Mouse (Mus musculus) layer of hippocampus, adult 9-11 months (tissue): ENCODE measurements around the gene Crxos.
A peak's percentile ranks its signal among the peaks of the same experiment; 100 is the strongest.

Experiments used
- DNase-seq: peaks from one replicate; pipeline ENCODE4 v3.0.0; 2022

The Crxos gene

DNA sequence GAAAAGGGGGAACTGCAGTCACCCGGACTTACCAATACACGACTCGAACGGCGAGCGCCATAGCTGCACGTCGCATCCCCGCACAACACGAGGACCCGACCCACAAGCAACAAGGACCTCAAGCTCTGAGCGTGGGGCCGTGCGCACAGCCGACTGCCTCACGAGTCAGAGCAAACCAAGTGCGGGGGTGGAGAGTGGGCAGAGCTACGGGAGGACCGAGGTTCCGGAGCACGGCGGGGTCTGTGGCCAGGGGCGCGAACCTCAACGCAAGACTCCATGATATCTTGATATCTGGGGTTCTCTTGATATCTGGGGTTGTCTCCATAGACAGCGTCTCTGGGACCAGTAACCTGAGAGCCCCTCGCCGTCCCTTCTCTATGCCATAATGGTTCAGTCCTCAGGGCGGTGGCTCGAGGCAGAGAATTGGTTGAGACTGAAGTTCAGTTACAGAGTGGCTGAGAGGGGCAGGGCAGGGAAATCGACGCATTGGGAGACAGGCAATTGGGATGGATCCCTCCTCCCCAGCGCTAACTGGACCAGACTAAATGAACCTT, 39.9 kb downstream of the Crxos start, which contains the start of gene Selenow:
Selenow (minus strand) TSS at position 183 of the 554 bp plus-strand sequence.
- DNase-seq: peak; percentile 94

DNA sequence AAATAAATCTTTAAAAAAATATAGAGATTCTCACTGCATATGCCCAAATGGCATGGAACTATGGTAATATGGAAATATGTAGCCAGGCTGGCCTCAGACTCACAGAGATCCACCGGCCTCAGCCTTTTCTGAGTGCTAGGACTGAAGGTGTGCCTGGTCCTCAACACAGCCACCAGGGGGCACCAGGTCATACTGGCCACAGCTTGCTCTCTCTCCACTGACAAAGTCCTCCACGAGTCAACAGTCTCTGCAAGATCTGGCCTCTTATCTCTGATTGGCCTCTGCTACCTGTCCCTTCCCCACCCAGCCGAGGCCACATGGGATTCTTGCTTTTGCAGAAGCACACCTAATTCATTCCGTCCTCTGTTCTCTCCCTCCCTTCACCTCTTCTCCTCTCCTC, 47.5 kb downstream of the Crxos start:
- DNase-seq: no peak

DNA sequence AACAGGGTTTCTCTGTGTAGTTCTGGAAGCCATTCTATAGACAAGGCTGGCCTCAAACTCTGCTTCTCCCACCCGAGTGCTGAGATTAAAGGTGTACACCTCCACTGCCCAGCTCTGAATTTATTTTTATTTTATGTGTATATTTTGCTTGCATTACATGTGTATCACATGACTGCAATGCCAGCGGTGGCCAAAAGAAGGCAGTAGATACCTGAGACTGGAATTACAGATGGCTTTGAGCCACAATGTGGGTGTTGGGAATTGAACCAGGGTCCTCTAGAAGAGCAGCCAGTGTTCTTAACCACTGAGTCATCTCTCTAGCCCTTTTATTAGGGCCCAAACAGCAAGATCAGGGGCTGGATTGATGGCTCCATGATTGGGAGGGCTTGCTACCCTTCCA, 48.1 kb downstream of the Crxos start:
- no peak for DNase-seq

DNA sequence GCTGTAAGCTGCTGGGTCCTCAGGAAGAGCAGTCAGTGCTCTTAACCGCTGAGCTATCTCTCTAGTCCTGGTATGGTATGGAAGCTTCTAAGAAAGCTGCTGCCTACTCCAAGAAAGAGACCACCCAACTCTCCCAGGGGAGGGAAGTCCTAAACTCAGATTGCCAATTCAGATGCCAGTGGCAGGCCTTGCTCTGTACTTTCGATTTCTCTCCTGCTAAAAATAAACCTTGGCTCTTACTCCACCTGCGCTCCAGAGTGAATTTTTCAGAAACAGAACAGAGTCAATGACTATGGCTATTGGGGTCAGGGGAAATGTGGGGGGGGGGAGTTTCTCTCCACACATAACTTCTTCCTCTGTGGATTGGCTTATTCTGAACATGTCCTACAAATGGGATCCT, 49.2 kb downstream of the Crxos start:
- DNase-seq: no peak

- DNase-seq: peak; percentile 80
Observed at GRCm38 (mm10) chr7:15933437-15934359, 51.3 kb downstream of the Crxos start.

DNA sequence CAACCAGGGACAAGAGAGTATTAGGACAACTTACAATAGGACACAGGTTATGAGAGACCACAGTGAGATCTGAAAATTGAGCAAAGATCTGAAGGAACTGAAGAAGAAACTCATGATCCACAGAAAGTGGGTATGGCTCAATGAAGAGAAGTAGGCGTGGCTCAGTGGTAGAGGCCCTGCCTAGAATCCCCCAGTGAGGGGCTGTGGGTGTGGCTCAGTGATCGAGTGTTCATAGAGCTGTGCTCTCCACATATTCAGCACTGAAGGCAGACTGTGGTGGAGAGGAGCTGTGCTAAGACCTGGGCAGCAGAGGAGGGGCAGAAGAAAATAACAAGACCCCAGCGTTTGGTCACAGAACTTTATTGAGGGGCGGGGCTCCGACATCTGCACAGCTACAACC, 55.1 kb downstream of the Crxos start:
- DNase-seq: no peak

DNA sequence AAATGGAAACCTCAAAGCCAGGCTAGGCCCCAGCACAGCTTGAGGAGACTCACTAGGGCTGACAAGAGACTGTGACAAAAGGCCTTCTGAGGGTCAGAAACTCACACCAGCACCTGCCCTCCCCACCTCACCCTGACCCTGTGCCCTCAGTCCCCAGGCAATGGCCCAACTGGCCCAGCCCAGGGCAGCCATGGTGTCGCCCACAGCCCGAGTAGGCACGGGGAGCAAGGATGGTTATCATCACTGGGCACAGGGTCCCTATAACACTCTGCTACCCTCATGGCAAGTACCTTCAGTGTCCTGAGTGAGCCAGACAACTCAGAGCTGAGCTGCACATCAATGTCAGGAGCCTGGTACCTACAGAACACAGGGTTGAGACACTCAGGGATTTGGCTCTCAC, 56.2 kb downstream of the Crxos start:
- no peak for DNase-seq

GRCm38 (mm10) chr7:15944311-15944710, 61.9 kb downstream of the Crxos start:
- DNase-seq: no peak

DNA sequence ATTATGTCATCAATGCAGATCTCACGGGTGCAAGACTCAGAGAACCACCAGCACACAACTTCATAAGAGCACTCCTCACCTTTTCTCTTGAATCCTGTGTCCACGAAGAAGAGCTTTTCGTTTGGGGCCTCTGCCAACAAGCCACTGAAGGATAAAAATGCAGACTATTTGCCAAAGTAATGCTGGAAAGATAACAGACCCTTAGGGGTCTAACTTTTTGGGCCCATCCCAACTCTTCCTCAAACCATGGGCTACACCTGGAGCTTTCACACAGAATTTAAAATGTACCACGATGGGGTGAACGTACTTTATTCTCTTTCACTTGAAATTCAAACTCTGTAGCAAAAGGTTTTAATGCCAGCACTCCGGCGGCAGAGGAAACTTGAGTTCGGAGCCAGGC, 62.8 kb downstream of the Crxos start:
- no peak for DNase-seq

DNA sequence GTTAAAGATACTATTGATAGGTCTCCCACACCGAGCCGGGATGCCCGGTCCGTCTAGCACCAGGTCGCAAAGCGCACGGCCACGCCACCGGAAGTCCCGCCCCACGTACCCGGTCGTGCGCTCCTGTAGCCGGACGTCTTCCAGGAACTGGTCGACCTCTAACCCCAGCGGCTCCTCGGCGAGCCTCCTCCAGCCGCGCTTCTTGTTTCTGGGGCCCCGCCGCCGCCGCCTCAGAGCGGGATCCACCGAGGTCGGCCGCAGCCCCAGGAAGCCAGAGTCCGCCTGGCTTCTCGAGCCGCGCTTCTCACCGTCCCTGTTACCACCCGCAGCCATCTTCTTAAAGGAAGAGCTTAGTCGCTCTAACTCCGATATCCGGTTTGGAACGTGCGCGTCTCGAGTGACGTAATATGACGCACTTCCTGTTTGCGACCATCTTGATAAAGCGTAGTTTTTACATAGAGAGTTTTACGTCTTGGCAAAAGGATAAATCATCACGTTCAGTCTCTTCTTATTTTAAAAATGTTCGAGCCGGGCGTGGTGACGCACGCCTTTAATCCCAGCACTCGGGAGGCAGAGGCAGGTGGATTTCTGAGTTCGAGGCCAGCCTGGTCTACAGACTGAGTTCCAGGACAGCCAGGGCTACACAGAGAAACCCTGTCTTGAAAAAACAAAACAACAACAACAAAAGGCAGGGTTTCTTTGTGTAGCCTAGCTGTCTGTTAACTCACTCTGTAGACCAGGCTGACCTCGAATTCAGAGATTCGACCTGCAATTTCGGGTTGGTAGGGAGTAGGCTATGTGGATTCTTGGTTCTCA, 63.5 kb downstream of the Crxos start, which contains the start of gene Nop53:
Nop53 (minus strand) TSS at position 354 of the 816 bp plus-strand sequence.
- peak; percentile 97 for DNase-seq

- DNase-seq: no peak
Observed at GRCm38 (mm10) chr7:15947653-15948260, 65.3 kb downstream of the Crxos start.

DNA sequence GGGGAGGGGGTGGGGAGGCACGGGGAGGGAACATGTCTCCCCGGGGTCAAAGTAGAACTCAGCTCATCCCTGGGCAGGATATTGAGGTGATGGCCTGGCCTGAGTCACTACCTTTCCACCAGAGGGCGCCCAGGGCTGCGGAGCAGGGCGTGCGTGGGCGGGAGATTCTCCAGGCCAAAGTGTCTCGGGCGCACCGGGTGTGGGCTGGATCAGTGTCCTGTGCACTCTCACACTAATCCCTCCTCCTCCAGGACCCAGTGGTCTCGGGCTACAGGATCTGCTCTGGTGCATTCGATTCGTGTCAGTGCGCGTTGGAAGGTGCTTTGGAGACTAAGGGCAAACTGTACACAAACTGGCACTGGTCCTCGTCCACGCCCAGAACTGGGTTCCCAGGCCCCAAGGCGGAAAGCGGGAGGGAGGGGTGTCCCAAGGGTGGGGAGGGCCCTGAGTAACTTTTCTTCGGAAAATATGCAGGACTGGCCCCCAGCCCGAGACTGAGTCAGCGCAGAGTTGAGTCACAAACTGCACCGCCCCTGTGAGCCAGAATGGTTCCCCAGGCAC, 66.0 kb downstream of the Crxos start:
- peak; percentile 70 for DNase-seq

DNA sequence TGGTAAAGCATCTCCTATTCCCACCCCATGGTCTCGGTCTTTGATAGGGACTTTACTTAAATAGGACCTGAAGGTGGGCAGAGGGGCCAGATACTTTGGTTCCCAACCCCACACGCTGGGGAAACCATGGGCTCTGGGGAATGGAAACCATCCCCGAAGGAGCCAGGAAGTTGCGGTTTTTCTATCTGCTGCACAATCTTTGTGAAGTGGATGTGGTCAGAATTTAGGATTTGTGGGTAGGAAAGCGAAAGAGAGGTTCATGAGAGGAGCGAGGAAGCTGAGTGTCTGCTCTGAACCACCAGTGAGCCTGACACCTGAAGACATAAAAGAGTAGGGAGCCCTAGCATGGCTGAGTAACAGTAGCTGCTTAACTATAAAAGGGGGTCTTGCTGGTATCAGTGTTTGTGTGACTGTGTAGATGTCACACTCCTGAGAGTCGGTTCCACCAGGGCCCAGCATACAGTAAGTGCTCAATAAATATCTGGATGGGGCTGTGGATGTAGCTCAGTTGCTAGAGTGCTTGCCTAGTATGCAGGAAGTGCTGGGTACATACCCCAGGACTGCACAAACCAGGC, 66.9 kb downstream of the Crxos start:
- no peak for DNase-seq

GRCm38 (mm10) chr7:15950008-15950407, 67.6 kb downstream of the Crxos start:
- no peak for DNase-seq

GRCm38 (mm10) chr7:15952416-15952815, 70.0 kb downstream of the Crxos start:
- DNase-seq: no peak
